Mouse (Mus musculus): ENCODE results near the gene Brap.
"Not testable (repeated sequence)": the region's sequence is repeated elsewhere in the genome, so short reads cannot be mapped to it uniquely, and the experiment has no call there.

DNA sequence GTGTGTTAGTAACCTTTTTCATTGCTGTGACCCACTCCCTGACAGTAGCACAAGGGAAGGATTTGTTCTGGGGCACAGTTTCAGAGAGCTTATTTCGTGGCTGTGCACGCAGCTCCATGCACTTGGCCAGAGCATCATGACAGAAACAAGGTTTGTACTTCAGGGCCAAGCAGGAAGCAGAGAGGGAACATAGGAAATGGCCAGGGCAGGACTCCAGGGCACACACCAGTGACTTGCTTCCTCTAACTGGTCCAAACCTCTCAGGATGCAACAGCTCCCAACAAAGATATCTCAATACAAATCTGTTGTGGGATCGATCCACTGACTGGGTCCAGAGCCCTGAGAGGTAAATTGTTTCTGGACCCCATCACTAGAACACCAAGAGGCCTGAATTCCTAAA is 45.4 kb upstream of the Brap start:
- not testable (repeated sequence) for TF ChIP-seq CTCF (IDR thresholded peaks at IDR 0.05; ENCODE audit: extremely low read depth, insufficient read depth, insufficient read length, insufficient replicate concordance); POLR2A (IDR thresholded peaks at IDR 0.05; ENCODE audit: low read depth, low read length)

Data from spleen, adult 2 months (tissue).